Comparison of ENCODE assay signal across 8 mouse cellular contexts in genomic region chrX:158924490-158925398, GRCm38 (mm10).
DNase-seq lines count a peak whose midpoint lies in the region; ATAC-seq lines count a peak whose summit lies in the region.

No protein-coding gene starts in this region.

- H3K27ac ChIP-seq in heart, embryonic 12.5 days (ENCODE audit: poor library complexity, severe bottlenecking): no peak overlapping the region
- H3K27ac ChIP-seq in hindbrain, embryonic 15.5 days (replicated peaks): peak overlapping the region; percentile 68

- 0 out of 2 replicates have a peak, but pooled peaks cover 2% of the 10 kb centered on the region for H3K27me3 ChIP-seq in heart, embryonic 12.5 days (replicated peaks)
- H3K27me3 ChIP-seq in hindbrain, embryonic 15.5 days: no peaks in the 10 kb centered on the region

- no peaks in the 10 kb centered on the region for H3K9me3 ChIP-seq in heart, embryonic 12.5 days (replicated peaks)
- H3K9me3 ChIP-seq in hindbrain, embryonic 15.5 days: no peaks in the 10 kb centered on the region

- no peaks in the 10 kb centered on the region for H3K36me3 ChIP-seq in heart, embryonic 12.5 days
- no peaks in the 10 kb centered on the region for H3K36me3 ChIP-seq in hindbrain, embryonic 15.5 days

- H3K9ac ChIP-seq in heart, embryonic 12.5 days: no peak overlapping the region
- peak overlapping the region; percentile 33 for H3K9ac ChIP-seq in hindbrain, embryonic 15.5 days

- intact Hi-C loops in heart, postnatal 14 days (cut with DNase I): loop anchor here (5.0 to 10.0 kb wide), 2 partner anchors 972 to 1460 kb away; no protein-coding TSS in a partner anchor

- H3K4me1 ChIP-seq in heart, embryonic 12.5 days (replicated peaks): no peaks in the 10 kb centered on the region
- H3K4me1 ChIP-seq in hindbrain, embryonic 15.5 days (replicated peaks): 0 out of 2 replicates have a peak, but pooled peaks cover 3% of the 10 kb centered on the region

- H3K4me3 ChIP-seq in heart, embryonic 12.5 days: no peak overlapping the region
- peak overlapping the region; percentile 26 for H3K4me3 ChIP-seq in hindbrain, embryonic 15.5 days

- ATAC-seq in heart, embryonic 12.5 days (ENCODE audit: insufficient number of reproducible peaks, low FRiP score): no peak
- ATAC-seq in hindbrain, embryonic 15.5 days (ENCODE audit: low FRiP score, low read depth): 0 out of 2 replicates have a peak, but pooled peaks have one; percentile 59

- no peak for DNase-seq in heart, postnatal 14 days
- DNase-seq in 416B (ENCODE audit: low read depth): peak; percentile 44
- peak; percentile 8 to 47 for DNase-seq in cerebellum, postnatal 14 days
- DNase-seq in urinary bladder, postnatal 25 days (ENCODE audit: low spot score): no peak
- DNase-seq in layer of hippocampus, postnatal 36 days: no peak
- DNase-seq in frontal cortex, postnatal 10 days (ENCODE audit: low spot score in 2 of 2): no peak

- 37% methylated on average over 6 of the region's 6 CpGs for WGBS in heart, embryonic 12.5 days
- WGBS in hindbrain, embryonic 15.5 days: 28% methylated on average over 6 of the region's 6 CpGs

- H3K4me2 ChIP-seq in heart, embryonic 12.5 days: peak overlapping the region; percentile 58; the same call in 1 of the 2 replicates
- H3K4me2 ChIP-seq in hindbrain, embryonic 15.5 days: peak overlapping the region; percentile 55

Comparison
In these comparisons a context has a peak if more than half of its experiments do, and no peak if none do; other contexts are left out.
1. DNase-seq: peak in 416B (single experiment) and cerebellum, postnatal 14 days (2 of 2); none in heart, postnatal 14 days (0 of 2), urinary bladder, postnatal 25 days (single experiment), layer of hippocampus, postnatal 36 days (0 of 2) and frontal cortex, postnatal 10 days (0 of 2).